In genomic region chr10:7839551-7840352, GRCm38 (mm10) we compare ENCODE assay signal across 9 mouse cellular contexts. TPM values are rescaled to one million over a fixed set of nuclear protein-coding genes. Genes with fewer than 3 reads are reported as not detected.
DNase-seq lines count a peak whose midpoint lies in the region.
"Had no signal": no experiment of that assay in that cellular context is flagged by ENCODE, and none has a peak within 500 bp of the region (broad histone marks: within the 10 kb centered on the region; RNA-seq: fewer than 3 reads in every experiment).

No protein-coding gene starts in this region.

- peak; percentile 8 to 58 for DNase-seq in adrenal gland, adult (ENCODE audit: inconsistent age in 2 of 2, low spot score in 1 of 2)
- DNase-seq in adrenal gland, postnatal 4 days (ENCODE audit: low spot score in 2 of 2): no peak
- peak; percentile 53 for DNase-seq in spleen, adult 12 weeks (ENCODE audit: low spot score)
- no peak for DNase-seq in spleen, postnatal 4 days (ENCODE audit: low spot score in 2 of 2)
- peak; percentile 58 for DNase-seq in heart, embryonic 10.5 days (ENCODE audit: low spot score)
- DNase-seq in thymus, postnatal 4 days: peak; percentile 56
- no peak for DNase-seq in yolk sac, embryonic 10.5 days (ENCODE audit: low spot score)
- no peak for DNase-seq in layer of hippocampus, adult 18-20 months (ENCODE audit: low spot score in 2 of 2)

- H3K27me3 ChIP-seq in heart, embryonic 10.5 days (ENCODE audit: insufficient read depth, poor library complexity, severe bottlenecking): no peaks in the 10 kb centered on the region

- peaks cover 20% of the 10 kb centered on the region for H3K4me1 ChIP-seq in heart, embryonic 10.5 days

- no peaks in the 10 kb centered on the region for H3K9me3 ChIP-seq in heart, embryonic 10.5 days
- H3K9me3 ChIP-seq: limb, embryonic 10.5 days had no signal

- H3K27ac ChIP-seq in heart, embryonic 10.5 days: no peak overlapping the region
- H3K27ac ChIP-seq: limb, embryonic 10.5 days had no signal

- 83% methylated on average over 22 of the region's 22 CpGs for WGBS in heart, embryonic 10.5 days

- H3K36me3 ChIP-seq in heart, embryonic 10.5 days: no peaks in the 10 kb centered on the region
- H3K36me3 ChIP-seq: limb, embryonic 10.5 days had no signal

- no peak overlapping the region for H3K4me3 ChIP-seq in heart, embryonic 10.5 days
- H3K4me3 ChIP-seq: limb, embryonic 10.5 days had no signal

RNA-seq across cellular contexts. Expression of gene Zc3h12d, which starts 7.5 kb away (rescaled TPM):
- under 1 TPM; 0.25 to 0.42 TPM for total RNA-seq in adrenal gland, postnatal 4 days (2021)
- 0.11 and 0.12 TPM in 2 replicates for polyA plus RNA-seq in heart, embryonic 10.5 days (2016; fragmentation: Nextera tagmentation; extraction: Ambion mirVana)
- total RNA-seq in layer of hippocampus, adult 18-20 months (2021): under 1 TPM in 1 of 2 experiments, not detected in 1; 0.07 TPM
- polyA plus RNA-seq: limb, embryonic 10.5 days had no signal

RNA-seq across cellular contexts. Expression of gene Ppil4, which starts 47.1 kb away (rescaled TPM):
- 10 to 100 TPM; 32.1 TPM for total RNA-seq in adrenal gland, postnatal 4 days (2021)
- polyA plus RNA-seq in heart, embryonic 10.5 days (2016; fragmentation: Nextera tagmentation; extraction: Ambion mirVana): 31.2 and 38.8 TPM in 2 replicates
- 10 to 100 TPM; 34.6 to 37.2 TPM for total RNA-seq in layer of hippocampus, adult 18-20 months (2021)

RNA-seq across cellular contexts. Expression of gene Ginm1, which starts 47.1 kb away (rescaled TPM):
- 100 to 1,000 TPM; 148 to 160 TPM for total RNA-seq in adrenal gland, postnatal 4 days (2021)
- polyA plus RNA-seq in heart, embryonic 10.5 days (2016; fragmentation: Nextera tagmentation; extraction: Ambion mirVana): 72.4 and 74.5 TPM in 2 replicates
- 10 to 100 TPM; 18.2 to 18.6 TPM for total RNA-seq in layer of hippocampus, adult 18-20 months (2021)

Comparison
In these comparisons a context has a peak if more than half of its experiments do, and no peak if none do; other contexts are left out.
1. DNase-seq: peak in adrenal gland, adult (2 of 2), spleen, adult 12 weeks (single experiment), heart, embryonic 10.5 days (single experiment) and thymus, postnatal 4 days (single experiment); none in adrenal gland, postnatal 4 days (0 of 2), spleen, postnatal 4 days (0 of 2), yolk sac, embryonic 10.5 days (single experiment) and layer of hippocampus, adult 18-20 months (0 of 2).
2. RNA of gene Ginm1, which starts 47.1 kb away (total RNA-seq): 148 to 160 TPM in adrenal gland, postnatal 4 days; 18.2 to 18.6 TPM in layer of hippocampus, adult 18-20 months; every median in the first group is over 4 times any median in the second.